Mouse (Mus musculus) liver, postnatal 0 days (tissue): ENCODE results near the gene Clstn2.

Experiments
- CTCF ChIP-seq: sonication (generic); IDR thresholded peaks from 2 replicates; pipeline ENCODE4 v1.5.1; 2016; ENCODE audit warnings: antibody characterized with exemption, low read depth
- EP300 ChIP-seq: IDR thresholded peaks from 2 replicates; pipeline ENCODE4 v1.6.1; 2016; ENCODE audit warnings: antibody characterized with exemption, low read depth, mild to moderate bottlenecking

GRCm38 (mm10) chr9:97534196-97534595, 498.8 kb downstream of the Clstn2 start:
- TF ChIP-seq CTCF (no peak), EP300 (no peak)
